8 mouse cellular contexts compared by ENCODE assay signal in genomic region chr4:63215993-63216531, GRCm38 (mm10). TPM values are rescaled to one million over a fixed set of nuclear protein-coding genes. Genes with fewer than 3 reads are reported as not detected.
A peak's percentile ranks its signal among the peaks of the same experiment; 100 is the strongest.
DNase-seq lines count a peak whose midpoint lies in the region; ATAC-seq lines count a peak whose summit lies in the region.

No protein-coding gene starts in this region.

- DNase-seq in cerebellum, postnatal 10 days = peak; percentile 75 to 76
- peak; percentile 46 for DNase-seq in gastrocnemius, postnatal 25 days
- peak; percentile 64 for DNase-seq in kidney, adult 11 months
- peak; percentile 76 for DNase-seq in retina, postnatal 1 day
- no peak for DNase-seq in layer of hippocampus, adult 9-11 months

- H3K4me1 ChIP-seq in erythroblast, embryonic 14.5 days (ENCODE audit: control insufficient read depth) = no peaks in the 10 kb centered on the region
- H3K4me1 ChIP-seq in lung, embryonic 15.5 days = peaks cover 48% of the 10 kb centered on the region

- no peak for ATAC-seq in erythroblast, adult 5-6 weeks (replicated peaks; ENCODE audit: low FRiP score, poor library complexity, severe bottlenecking)
- peak; percentile 50 for ATAC-seq in lung, embryonic 15.5 days (ENCODE audit: borderline replicate concordance, extremely low read depth, low FRiP score, low TSS enrichment)

- H3K9ac ChIP-seq in lung, embryonic 15.5 days = peak overlapping the region; percentile 75

- 2% methylated on average over 24 of the region's 24 CpGs for WGBS in lung, embryonic 15.5 days

- H3K36me3 ChIP-seq in erythroblast, embryonic 14.5 days (ENCODE audit: control insufficient read depth) = no peaks in the 10 kb centered on the region; the same call in 1 of the 2 replicates
- H3K36me3 ChIP-seq in lung, embryonic 15.5 days = no peaks in the 10 kb centered on the region

- H3K27ac ChIP-seq in lung, embryonic 15.5 days = peak overlapping the region; percentile 82

- H3K27me3 ChIP-seq in erythroblast, embryonic 14.5 days (ENCODE audit: control insufficient read depth) = peaks cover 43% of the 10 kb centered on the region
- H3K27me3 ChIP-seq in lung, embryonic 15.5 days = peaks cover 31% of the 10 kb centered on the region

- peak overlapping the region; percentile 50 for H3K4me3 ChIP-seq in erythroblast, embryonic 14.5 days (replicated peaks)
- H3K4me3 ChIP-seq in lung, embryonic 15.5 days = peak overlapping the region; percentile 70

- H3K4me2 ChIP-seq in lung, embryonic 15.5 days = peak overlapping the region; percentile 86

- H3K9me3 ChIP-seq in erythroblast, embryonic 14.5 days (ENCODE audit: control insufficient read depth, low read length) = no peaks in the 10 kb centered on the region
- H3K9me3 ChIP-seq in lung, embryonic 15.5 days = no peaks in the 10 kb centered on the region

RNA-seq across cellular contexts. Expression of gene Col27a1, which starts 2.3 kb away (rescaled TPM):
- 0.01 TPM in 1 of 2 replicates, not detected in the other for polyA plus RNA-seq in erythroblast, embryonic 14.5 days (2012)
- total RNA-seq in erythroblast, adult 5-6 weeks (2015; ENCODE audit: low replicate concordance) = 0.96 TPM in 1 of 2 replicates, not detected in the other
- not detected in 2 replicates for total RNA-seq in erythroblast, adult 5-6 weeks (2017; ENCODE audit: low replicate concordance)
- total RNA-seq in gastrocnemius, postnatal 25 days (2021) = under 1 TPM; 0.92 to 0.94 TPM
- polyA plus RNA-seq in lung, embryonic 15.5 days (2015; fragmentation: Nextera tagmentation; extraction: Ambion mirVana) = 20.2 and 20.3 TPM in 2 replicates

RNA-seq across cellular contexts. Expression of gene Kif12, which starts 44.1 kb away (rescaled TPM):
- polyA plus RNA-seq in erythroblast, embryonic 14.5 days (2012) = 0.03 TPM in 1 of 2 replicates, not detected in the other
- total RNA-seq in erythroblast, adult 5-6 weeks (2015; ENCODE audit: low replicate concordance) = not detected in 2 replicates
- total RNA-seq in erythroblast, adult 5-6 weeks (2017; ENCODE audit: low replicate concordance) = not detected in 2 replicates
- not detected for total RNA-seq in gastrocnemius, postnatal 25 days (2021)
- polyA plus RNA-seq in lung, embryonic 15.5 days (2015; fragmentation: Nextera tagmentation; extraction: Ambion mirVana) = 8.3 and 9.2 TPM in 2 replicates
